Mouse (Mus musculus): ENCODE results near the gene Camp. TPM values are rescaled to one million over a fixed set of nuclear protein-coding genes. Genes with fewer than 3 reads are reported as not detected.
"Not testable (repeated sequence)": the region's sequence is repeated elsewhere in the genome, so short reads cannot be mapped to it uniquely, and the experiment has no call there.

The Camp gene
- total RNA-seq, 2 experiments from 2014 or later: 0.50 to 1.0 TPM

DNA sequence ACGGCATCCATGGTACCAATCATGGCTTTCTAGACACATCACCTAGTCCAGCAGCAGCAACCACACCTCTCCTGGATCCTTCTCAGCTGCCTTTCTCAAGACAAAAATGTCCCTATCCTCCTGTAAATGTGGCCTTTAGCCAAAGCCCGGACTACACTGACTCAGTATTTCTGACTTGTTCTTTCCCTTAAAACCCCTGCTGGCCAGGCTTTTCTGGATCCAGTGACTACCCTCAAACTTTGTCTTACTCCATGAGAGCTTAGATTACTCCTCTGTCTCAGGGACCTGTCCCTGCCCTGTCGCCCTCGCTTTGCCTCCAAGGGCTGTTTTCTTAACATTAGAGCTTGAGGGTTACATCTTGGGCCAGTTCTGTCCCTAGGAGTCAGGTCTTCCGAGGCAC is 682 bp upstream of the Camp start:
- no peak for DNase-seq

DNA sequence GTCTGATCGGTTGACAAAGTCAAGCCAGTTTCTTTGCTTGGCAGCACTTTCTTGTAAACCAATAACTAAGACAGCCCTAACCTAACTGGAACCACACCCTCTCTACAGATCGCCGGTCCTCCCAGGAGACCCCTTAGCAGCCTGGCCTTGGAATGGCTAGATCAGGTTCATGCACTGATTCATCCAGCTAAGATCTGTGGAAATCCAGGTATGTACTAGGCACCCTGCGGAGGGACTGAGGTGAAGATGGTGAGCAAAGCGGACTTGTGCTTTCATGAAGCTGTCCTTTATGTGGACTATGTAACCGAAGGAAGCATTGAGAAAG is 16.4 kb downstream of the Camp start:
- no peak for DNase-seq

DNA sequence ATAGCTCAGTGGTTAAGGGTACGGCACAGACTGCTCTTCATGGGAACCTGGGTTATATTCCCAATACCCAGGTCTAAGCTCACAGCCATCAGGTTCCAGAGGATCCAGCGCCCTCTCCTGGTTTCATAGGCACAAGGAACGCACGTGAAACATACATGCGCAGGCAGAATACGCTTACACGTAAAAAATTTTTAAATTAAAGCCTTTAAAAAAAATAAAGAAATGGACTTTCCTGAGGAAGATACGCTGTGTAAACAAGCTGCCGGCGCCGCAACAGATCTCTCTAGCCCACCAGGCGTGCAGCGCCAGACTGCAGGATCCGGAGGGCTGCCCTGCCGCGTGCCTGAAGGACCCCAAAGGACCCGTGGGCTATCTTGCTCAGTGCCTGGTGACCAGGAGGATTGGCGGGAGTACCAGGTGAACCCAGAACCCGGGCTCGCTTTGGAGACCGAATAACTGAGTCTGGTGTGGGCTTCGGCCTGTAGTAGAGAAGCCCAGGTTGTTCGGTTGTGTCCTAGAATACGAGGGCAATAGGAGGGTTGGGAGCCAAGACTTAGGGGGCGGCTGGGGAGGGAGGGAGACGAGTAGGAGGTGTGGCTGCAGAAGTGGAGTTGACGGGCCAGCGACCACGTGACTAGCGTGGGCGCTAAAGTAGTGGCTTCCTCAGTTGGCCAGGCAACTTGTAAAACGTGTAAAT is 16.9 kb downstream of the Camp start, which contains the start of gene Nme6:
Gene Nme6 (plus strand): TSS at position 359 of the 697 bp plus-strand sequence.
- peak; percentile 88 for DNase-seq

DNA sequence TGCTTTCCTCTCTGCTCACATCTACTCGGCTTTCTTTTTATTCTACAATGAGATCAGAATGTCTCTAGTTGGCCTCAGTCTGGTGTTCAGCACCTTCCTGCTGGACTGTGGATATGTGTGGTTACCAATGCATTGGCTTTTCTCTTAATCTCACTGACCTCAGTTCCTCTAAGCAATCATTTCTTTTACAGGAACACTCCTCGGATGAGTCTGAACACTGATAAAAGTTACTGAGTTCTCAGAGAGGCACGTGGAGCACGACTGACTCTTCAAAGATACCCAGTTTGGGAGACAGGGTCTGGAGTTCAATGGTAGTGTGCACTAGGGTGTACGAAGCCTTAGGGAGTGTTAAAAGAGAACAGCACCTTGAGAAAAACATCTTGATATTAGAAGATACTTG is 23.2 kb downstream of the Camp start:
- DNase-seq: no peak

DNA sequence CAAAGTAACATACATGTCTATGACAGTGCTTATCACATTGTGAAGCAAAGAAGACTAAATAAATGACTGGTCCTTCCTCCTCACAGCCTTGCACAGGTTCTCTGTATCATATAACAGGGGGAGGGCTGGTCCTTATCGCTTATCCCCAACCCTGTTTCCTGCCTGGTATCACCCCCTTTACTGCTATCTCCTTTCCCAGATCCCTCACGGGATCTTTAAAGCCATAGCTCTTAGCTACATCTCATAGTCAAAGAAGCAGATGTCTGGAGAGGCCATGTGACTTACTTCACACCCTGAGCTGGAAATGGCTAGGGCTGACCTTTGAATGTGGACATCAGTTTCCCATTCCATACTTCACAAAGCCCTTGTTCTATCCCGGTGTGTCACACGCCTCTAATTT is 23.7 kb downstream of the Camp start:
- no peak for DNase-seq

DNA sequence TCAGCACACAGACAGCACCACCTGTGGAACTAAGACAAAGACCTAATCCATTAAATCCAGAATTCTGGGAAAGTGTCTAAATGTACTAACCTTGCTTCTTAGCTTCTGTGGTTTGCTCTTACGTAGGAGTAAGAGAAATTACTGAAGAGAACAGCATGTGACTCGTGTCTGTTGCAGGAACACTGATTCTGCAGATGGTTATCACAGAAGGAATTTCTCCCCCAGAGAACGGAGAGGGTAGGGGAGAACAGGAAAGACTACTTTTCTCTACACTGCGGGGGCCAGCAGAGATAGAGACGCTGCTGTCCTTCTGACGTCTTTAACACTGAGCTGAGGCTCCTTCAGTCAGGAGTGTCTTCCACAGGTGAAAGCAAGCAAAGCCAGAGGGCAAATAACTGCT is 33.1 kb downstream of the Camp start:
- no peak for DNase-seq

DNA sequence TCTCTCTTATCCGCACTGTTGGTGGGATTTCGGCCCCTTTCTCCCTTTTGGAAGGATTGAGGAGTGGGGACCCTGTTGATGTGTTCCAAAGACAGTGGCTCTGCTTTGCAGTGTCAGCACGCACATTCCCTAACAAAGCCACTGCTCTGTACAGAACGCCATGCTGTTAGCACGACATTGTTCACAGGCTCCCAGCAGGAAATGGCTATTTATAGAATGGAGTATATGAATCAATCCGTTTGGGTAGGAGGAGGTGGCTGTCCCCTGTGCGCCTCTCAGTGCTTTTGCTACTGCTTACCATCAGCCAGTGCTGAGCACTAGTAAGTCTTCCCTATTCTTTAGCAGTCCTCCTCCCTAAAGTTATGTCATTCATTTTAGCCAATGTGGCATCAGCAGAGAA is 36.0 kb downstream of the Camp start:
- no peak for DNase-seq

DNA sequence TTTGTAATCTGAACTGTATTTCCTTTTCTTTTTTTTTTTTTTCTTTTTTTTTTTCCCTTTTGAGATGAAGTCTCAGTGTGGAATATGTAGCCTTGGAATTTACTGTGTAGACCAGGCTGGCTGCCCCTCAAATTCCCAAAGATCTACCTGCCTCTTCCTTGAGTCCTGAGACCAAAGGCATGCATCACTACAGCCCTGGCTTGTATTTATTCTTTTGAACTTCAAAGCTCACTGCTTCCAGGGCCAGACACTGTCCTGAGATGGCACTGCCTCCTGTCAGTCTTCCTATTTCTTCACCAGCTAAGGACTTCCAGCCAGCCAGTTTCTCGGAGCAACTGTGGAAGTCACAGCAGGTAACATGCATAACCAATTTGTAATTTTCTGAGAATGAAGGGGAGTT is 37.4 kb downstream of the Camp start, which contains the start of gene Spink8:
Gene Spink8 (plus strand): TSS at position 301 of the 400 bp plus-strand sequence.
- no peak for DNase-seq

DNA sequence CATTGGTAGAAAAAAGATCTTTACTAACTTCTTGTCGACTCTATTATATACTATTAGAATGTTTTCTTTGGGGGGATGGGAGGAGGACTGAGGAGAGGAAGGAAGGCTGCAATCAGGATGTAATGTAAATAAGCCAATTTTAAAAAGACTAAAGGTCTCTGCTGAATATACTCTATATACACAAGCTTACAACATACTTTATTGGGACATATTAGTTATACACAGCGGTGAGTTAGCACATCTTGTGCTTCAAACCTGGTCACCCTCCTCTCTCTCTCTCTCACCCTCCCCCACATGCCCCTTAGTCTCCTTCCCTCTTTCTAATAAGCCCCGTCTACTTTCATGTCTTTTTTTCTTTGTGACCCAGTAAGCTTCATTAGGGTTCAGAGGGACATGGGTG is 41.5 kb downstream of the Camp start:
- no peak for DNase-seq

DNA sequence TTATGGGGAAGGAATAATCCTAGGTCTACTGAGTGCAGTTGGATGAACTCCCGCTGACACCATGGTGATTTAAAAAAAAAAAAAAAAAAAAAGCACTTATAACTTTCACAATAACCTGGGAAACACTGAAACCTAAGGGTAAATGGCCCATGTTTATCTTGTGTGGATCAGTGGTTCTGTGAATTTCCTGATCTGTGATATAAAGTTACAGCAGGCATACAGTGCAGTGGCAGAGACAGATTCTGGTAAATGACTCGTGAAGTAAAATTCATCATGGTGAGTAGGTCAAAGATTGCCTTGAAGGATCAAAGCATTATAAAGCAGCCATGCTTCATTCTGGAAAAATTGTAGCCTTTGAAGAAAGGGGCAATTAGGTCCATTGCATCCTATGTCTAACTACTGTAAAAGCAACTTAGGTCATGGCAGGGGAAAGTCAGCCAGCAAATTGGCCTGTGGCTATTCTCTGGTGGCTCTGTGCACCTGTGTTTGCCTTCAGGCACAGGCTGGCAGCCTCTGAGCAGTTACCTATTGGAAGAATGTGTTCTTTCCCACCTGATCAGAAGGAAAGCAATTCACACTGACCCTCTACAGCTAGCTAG is 42.6 kb downstream of the Camp start:
- DNase-seq: no peak

DNA sequence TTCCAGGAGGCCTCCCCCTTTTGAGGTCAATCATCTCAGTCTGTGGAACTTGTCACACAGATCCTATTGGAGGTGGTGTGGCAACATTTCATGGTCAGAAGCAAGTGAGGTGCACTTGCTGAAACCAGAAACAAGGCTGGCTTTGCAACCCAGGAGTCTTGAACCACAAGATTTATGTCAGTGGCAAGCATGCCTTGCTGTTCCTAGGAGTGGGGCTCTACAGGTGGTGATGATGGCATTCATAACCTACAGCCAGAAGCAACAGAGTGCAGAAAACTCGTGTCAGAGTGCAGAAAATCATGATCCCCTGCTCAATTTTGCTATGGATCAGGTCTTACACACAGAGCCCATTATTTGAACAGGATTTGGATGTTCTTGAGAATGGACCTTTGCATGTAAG is 43.2 kb downstream of the Camp start:
- DNase-seq: no peak

DNA sequence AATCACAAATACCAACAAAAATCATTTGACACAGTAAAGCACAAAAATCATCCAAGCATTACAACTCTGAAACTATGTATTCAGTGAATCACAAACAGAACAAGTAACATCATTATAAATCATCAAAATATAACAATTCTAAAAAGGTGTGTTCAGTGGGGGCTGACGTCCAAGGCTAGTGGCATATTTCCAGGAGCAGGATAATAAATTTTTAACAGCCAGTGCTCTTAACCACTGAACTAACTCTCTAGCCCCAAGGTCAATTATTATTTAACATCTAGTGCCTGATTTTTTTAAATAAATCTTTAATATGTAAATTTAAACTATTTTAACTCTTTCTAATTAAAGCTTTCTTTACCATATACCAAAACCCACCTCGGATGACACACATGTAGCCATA is 43.8 kb downstream of the Camp start:
- not testable (repeated sequence) for DNase-seq

DNA sequence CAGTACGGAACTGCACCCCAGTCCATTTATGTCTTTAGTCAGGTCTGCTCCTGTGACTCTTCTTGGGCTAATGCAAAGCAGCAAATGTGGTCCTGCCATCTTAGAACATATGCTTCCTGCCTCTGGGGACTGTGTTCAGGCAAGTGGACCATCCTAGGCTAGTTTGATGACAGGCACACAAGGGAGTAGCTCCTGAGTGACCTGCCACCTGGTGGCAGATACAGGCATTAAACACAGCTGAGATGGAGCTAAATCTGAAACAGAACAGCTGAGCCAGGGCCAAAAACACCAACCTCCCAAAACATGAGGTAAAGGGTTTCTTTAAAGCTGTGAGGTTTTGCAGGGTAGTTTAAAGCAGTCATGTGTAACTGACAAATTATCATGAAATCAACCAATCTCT is 51.4 kb downstream of the Camp start:
- peak; percentile 19 for DNase-seq

Small RNA genes lying within 50 kb of the gene (microRNA-seq; reads per million reads assigned to microRNA genes)
- gene Mir7089: 0 to 1.6 reads per million in 2 experiments

Other genes with a start within 250 kb of the Camp start
- not detected for gene Fbxw24, start 223.6 kb downstream of the Camp start, total RNA-seq (2021)
- gene Fbxw25, start 185.0 kb downstream of the Camp start, total RNA-seq (2021): not detected
- gene Fbxw18, start 146.9 kb downstream of the Camp start, total RNA-seq (2021): not detected
- gene Fbxw26, start 103.5 kb downstream of the Camp start, total RNA-seq (2021): not detected
- not detected for gene Fbxw27, start 58.9 kb downstream of the Camp start, total RNA-seq (2021)
- not detected for gene Spink8, start 37.3 kb downstream of the Camp start, total RNA-seq (2021)
- gene Nme6, start 16.9 kb downstream of the Camp start, total RNA-seq (2021): 10 to 100 TPM; 21.6 to 25.2 TPM
- 10 to 100 TPM; 16.3 to 17.2 TPM for gene Cdc25a, start 26.0 kb upstream of the Camp start, total RNA-seq (2021)
- gene Map4, start 81.8 kb upstream of the Camp start, total RNA-seq (2021): 100 to 1,000 TPM; 282 to 291 TPM

Data from heart, postnatal 4 days (tissue).